Mouse (Mus musculus): Measurements from ENCODE around the gene Nepro. TPM values are rescaled to one million over a fixed set of nuclear protein-coding genes. Genes with fewer than 3 reads are reported as not detected.
A peak's percentile ranks its signal among the peaks of the same experiment; 100 is the strongest.

Nepro gene
- polyA plus RNA-seq, 1 experiment from 2014 or later, result 11.9 TPM

DNA sequence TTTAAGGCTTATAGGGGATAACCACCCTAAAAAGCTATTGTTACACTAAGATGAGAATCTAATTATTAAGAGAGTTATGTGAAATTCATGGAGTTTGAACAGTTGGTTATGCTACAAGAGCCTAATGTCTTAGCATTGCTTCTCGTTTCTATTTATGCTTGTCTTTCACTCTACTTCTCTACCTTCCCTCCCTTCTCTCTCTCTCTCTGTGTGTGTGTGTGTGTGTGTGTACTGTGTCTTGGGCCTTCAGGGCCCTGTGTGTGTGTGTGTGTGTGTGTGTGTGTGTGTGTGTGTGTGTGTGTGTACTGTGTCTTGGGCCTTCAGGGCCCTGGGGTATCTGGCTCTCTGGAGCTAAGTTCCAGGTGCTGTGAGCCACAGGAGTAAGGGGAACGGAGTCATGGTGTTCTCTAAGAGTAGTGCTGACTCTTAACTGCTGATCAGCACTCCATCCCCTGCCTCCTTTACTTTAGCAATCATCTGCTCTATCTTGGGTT is 6.9 kb upstream of the Nepro start:
- Histone ChIP-seq H3K27me3 (ENCODE audit: control insufficient read depth, insufficient read depth, low read length) (no peaks in the 10 kb centered on the region), H3K4me3 (ENCODE audit: low read depth, low read length) (no peak overlapping the region), H3K9me3 (ENCODE audit: control insufficient read depth, low read length) (no peaks in the 10 kb centered on the region), H3K4me1 (ENCODE audit: control insufficient read depth, insufficient read depth, low read length) (no peaks in the 10 kb centered on the region), H3K9ac (ENCODE audit: low read length) (no peak overlapping the region), H3K27ac (replicated peaks; ENCODE audit: low read depth, low read length) (no peak overlapping the region), H3K4me2 (ENCODE audit: low read depth, severe bottlenecking) (no peak overlapping the region), H3K36me3 (ENCODE audit: control insufficient read depth, insufficient read depth, low read length) (no peaks in the 10 kb centered on the region)
- ATAC-seq (ENCODE audit: insufficient number of reproducible peaks, low FRiP score, low TSS enrichment, low read depth) (no peak; the same call in 1 of the 2 replicates), DNase-seq (ENCODE audit: low spot score) (no peak)
- 80% methylated on average over 2 of the region's 2 CpGs for WGBS

DNA sequence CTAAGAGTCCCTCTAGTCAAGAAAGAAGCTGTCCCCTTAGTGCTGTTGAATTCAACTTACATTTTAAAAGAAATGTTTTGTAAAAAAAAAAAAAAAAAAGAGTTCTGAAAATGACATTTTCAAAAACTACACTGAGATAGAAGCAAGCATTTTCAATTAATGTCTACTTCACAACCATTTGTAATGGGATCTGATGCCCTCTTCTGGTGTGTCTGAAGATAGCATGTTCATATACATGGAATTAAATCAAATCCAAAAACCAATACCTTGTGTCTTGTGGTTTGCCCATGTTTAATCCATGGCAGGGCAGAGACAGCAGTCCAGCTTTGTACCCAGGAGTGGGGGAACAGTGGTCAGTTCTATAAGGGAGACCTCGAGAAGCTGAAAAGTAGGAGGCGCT is 6.3 kb upstream of the Nepro start:
- no peak overlapping the region for H3K27ac ChIP-seq (replicated peaks; ENCODE audit: low read depth, low read length)
- H3K4me2 ChIP-seq (ENCODE audit: low read depth, severe bottlenecking), result no peak overlapping the region
- H3K4me1 ChIP-seq (ENCODE audit: control insufficient read depth, insufficient read depth, low read length), result no peaks in the 10 kb centered on the region
- no peak overlapping the region for H3K9ac ChIP-seq (ENCODE audit: low read length)
- no peaks in the 10 kb centered on the region for H3K9me3 ChIP-seq (ENCODE audit: control insufficient read depth, low read length)
- ATAC-seq (ENCODE audit: insufficient number of reproducible peaks, low FRiP score, low TSS enrichment, low read depth) (no peak), DNase-seq (ENCODE audit: low spot score) (no peak)
- H3K4me3 ChIP-seq (ENCODE audit: low read depth, low read length), result no peak overlapping the region
- WGBS, result 85% methylated on average over 2 of the region's 2 CpGs
- H3K36me3 ChIP-seq (ENCODE audit: control insufficient read depth, insufficient read depth, low read length), result no peaks in the 10 kb centered on the region
- no peaks in the 10 kb centered on the region for H3K27me3 ChIP-seq (ENCODE audit: control insufficient read depth, insufficient read depth, low read length)

DNA sequence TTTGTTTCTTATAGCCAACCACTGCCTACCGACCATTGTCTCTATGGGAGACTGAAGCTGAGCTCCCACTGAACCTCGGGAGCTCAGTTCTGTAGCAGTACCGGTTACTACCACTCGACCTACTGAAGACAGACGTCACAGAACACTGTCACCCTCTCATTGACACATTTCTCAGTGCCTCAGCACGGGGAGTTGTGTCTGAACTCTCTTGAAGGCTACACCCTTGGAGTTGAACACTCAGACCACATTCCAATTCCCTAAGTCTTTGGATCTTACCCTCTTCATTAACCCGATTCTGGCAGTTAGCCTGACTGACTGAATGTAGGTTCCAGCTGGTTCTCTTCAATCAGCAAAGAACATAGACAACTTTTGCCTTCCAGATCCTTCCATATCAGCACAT is 4.8 kb upstream of the Nepro start:
- no peak overlapping the region for H3K4me2 ChIP-seq (ENCODE audit: low read depth, severe bottlenecking)
- H3K4me1 ChIP-seq (ENCODE audit: control insufficient read depth, insufficient read depth, low read length), result no peaks in the 10 kb centered on the region
- no peak overlapping the region for H3K4me3 ChIP-seq (ENCODE audit: low read depth, low read length)
- H3K36me3 ChIP-seq (ENCODE audit: control insufficient read depth, insufficient read depth, low read length), result no peaks in the 10 kb centered on the region
- WGBS, result 84% methylated on average over 7 of the region's 7 CpGs
- DNase-seq (ENCODE audit: low spot score) (no peak), ATAC-seq (ENCODE audit: insufficient number of reproducible peaks, low FRiP score, low TSS enrichment, low read depth) (no peak)
- no peak overlapping the region for H3K9ac ChIP-seq (ENCODE audit: low read length)
- no peaks in the 10 kb centered on the region for H3K27me3 ChIP-seq (ENCODE audit: control insufficient read depth, insufficient read depth, low read length)
- H3K27ac ChIP-seq (replicated peaks; ENCODE audit: low read depth, low read length), result no peak overlapping the region
- no peaks in the 10 kb centered on the region for H3K9me3 ChIP-seq (ENCODE audit: control insufficient read depth, low read length)

DNA sequence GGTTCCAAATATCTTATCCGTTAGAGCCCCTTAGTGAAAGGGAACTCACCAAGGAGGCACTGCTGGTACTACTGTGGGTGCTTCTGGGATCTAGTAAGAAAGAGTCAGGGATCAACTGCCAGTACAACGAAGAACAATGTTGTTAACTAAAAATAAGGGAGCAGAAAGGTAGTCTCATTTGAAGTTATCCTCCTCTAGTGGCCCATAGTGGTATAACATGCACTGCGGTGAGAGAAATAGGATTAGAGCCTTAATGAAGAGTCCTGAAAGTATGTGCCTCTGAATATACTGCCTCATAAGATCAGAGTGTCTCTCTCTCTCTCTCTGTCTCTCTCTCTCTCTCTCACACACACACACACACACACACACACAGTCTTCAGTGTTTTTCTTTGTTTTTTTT is 3.6 kb upstream of the Nepro start:
- DNase-seq (ENCODE audit: low spot score), result no peak

DNA sequence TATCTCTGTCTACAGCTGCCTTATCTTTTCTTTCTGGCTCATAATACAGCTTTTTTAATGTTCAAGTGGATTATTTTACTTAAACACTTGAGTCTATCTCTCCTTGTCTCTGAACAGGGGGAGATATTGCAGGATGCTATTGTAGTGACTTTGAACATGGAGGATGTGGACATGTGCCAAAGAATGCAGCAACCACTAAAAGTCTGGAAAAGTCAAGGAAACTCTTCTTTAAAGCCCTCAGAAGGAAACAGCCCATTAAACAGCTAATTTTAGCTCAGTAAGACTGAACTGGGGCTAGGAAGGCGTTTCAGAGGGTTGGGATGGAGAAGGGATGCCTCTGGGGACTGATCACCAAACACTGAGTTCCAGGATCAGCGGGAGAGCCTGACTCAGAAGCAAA is 1.4 kb upstream of the Nepro start:
- Histone ChIP-seq H3K27me3 (ENCODE audit: control insufficient read depth, insufficient read depth, low read length) (no peaks in the 10 kb centered on the region), H3K9ac (ENCODE audit: low read length) (no peak overlapping the region), H3K4me2 (ENCODE audit: low read depth, severe bottlenecking) (no peak overlapping the region), H3K4me1 (ENCODE audit: control insufficient read depth, insufficient read depth, low read length) (0 out of 2 replicates have a peak, but pooled peaks cover 4% of the 10 kb centered on the region), H3K27ac (replicated peaks; ENCODE audit: low read depth, low read length) (no peak overlapping the region), H3K36me3 (ENCODE audit: control insufficient read depth, insufficient read depth, low read length) (no peaks in the 10 kb centered on the region), H3K9me3 (ENCODE audit: control insufficient read depth, low read length) (no peaks in the 10 kb centered on the region), H3K4me3 (ENCODE audit: low read depth, low read length) (no peak overlapping the region)
- no peak for DNase-seq (ENCODE audit: low spot score)
- ATAC-seq (ENCODE audit: insufficient number of reproducible peaks, low FRiP score, low TSS enrichment, low read depth), result no peak
- WGBS, result 82% methylated on average over 2 of the region's 2 CpGs

More for the DNA sequence above, 3.6 kb upstream of the Nepro start:
- Histone ChIP-seq H3K36me3 (ENCODE audit: control insufficient read depth, insufficient read depth, low read length) (no peaks in the 10 kb centered on the region), H3K9ac (ENCODE audit: low read length) (no peak overlapping the region), H3K4me3 (ENCODE audit: low read depth, low read length) (no peak overlapping the region), H3K4me2 (ENCODE audit: low read depth, severe bottlenecking) (no peak overlapping the region), H3K4me1 (ENCODE audit: control insufficient read depth, insufficient read depth, low read length) (0 out of 2 replicates have a peak, but pooled peaks cover 4% of the 10 kb centered on the region), H3K27me3 (ENCODE audit: control insufficient read depth, insufficient read depth, low read length) (no peaks in the 10 kb centered on the region), H3K9me3 (ENCODE audit: control insufficient read depth, low read length) (no peaks in the 10 kb centered on the region), H3K27ac (replicated peaks; ENCODE audit: low read depth, low read length) (no peak overlapping the region)
- WGBS, result 80% methylated on average over 3 of the region's 3 CpGs
- ATAC-seq (ENCODE audit: insufficient number of reproducible peaks, low FRiP score, low TSS enrichment, low read depth), result no peak

DNA sequence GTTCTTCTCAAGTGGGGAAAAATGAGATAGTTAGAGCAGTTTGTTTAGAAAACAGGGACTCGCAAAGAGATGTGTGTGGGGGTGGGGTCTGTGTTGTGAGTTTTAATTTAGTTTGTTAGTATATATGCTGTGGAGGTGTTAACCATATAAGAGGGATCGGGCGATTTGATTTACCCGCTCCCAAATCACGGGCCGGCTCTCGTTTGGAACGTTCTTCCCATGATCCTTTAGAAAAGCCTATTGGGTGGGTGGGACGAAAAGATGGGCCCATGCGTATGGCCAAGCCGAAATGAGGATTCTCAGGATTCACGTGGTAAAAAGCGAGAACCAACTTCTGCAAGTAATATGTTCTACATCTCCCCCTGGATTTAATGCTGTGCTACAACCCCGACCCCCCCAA is 746 bp downstream of the Nepro start:
- ATAC-seq (ENCODE audit: insufficient number of reproducible peaks, low FRiP score, low TSS enrichment, low read depth) (peak; percentile 22; the same call in 1 of the 2 replicates), DNase-seq (ENCODE audit: low spot score) (peak; percentile 75)
- no peaks in the 10 kb centered on the region for H3K27me3 ChIP-seq (ENCODE audit: control insufficient read depth, insufficient read depth, low read length)
- H3K4me1 ChIP-seq (ENCODE audit: control insufficient read depth, insufficient read depth, low read length), result 0 out of 2 replicates have a peak, but pooled peaks cover 4% of the 10 kb centered on the region
- WGBS, result under 1% methylated on average over 14 of the region's 14 CpGs
- peaks cover 2% of the 10 kb centered on the region; the same call in 1 of the 2 replicates for H3K36me3 ChIP-seq (ENCODE audit: control insufficient read depth, insufficient read depth, low read length)
- peak overlapping the region; percentile 73 for H3K27ac ChIP-seq (replicated peaks; ENCODE audit: low read depth, low read length)
- no peaks in the 10 kb centered on the region for H3K9me3 ChIP-seq (ENCODE audit: control insufficient read depth, low read length)
- peak overlapping the region; percentile 81 for H3K4me3 ChIP-seq (ENCODE audit: low read depth, low read length)
- H3K4me2 ChIP-seq (ENCODE audit: low read depth, severe bottlenecking), result peak overlapping the region; percentile 78
- peak overlapping the region; percentile 92 for H3K9ac ChIP-seq (ENCODE audit: low read length)

DNA sequence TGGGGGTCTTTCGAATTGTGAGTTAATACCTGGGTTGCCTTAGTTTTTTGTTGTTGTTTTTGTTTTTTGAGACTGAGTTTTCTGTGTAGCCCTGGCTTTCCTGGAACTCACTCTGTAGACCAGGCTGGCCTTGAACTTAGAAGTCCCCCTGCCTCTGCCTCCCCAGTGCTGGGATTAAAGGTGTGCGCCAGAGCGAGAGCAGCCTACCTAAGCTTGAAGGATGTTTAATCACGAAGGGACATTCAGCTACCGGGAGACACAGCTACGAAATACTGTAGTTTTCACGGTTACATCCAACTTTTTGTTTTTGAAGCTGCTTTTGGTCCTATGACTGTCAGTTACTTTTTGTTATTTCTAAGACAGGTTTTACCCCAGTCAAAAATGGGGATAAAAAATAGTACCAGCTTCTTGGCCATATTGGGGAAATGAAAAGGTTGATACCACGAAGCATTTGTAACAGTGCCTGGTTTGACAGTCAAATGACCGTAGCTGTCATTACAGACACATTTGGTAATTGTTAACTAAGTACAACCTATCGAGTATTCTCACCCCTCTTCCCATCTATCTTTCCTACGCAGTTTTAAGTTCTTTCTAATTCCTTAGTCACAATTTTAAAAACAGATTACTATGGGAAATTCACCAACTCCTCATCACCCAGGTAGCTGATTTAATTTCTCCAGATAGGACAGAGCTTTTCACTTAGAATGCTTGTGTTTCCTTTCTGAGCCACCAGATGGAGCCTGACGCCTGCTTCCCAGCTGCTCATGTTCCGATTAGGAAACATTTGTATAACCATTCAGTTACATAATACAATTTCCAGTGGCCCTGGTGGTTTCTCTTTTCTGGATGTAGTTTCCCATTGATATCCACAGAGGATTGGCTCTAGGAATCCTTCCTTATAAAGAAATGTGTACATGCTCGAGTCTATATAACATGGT is 1.5 kb downstream of the Nepro start:
- Histone ChIP-seq H3K27me3 (ENCODE audit: control insufficient read depth, insufficient read depth, low read length) (no peaks in the 10 kb centered on the region), H3K9ac (ENCODE audit: low read length) (peak overlapping the region; percentile 92; the same call in 1 of the 2 replicates), H3K4me3 (ENCODE audit: low read depth, low read length) (peak overlapping the region; percentile 81), H3K36me3 (ENCODE audit: control insufficient read depth, insufficient read depth, low read length) (peaks cover 2% of the 10 kb centered on the region; the same call in 1 of the 2 replicates), H3K4me2 (ENCODE audit: low read depth, severe bottlenecking) (peak overlapping the region; percentile 78), H3K9me3 (ENCODE audit: control insufficient read depth, low read length) (no peaks in the 10 kb centered on the region), H3K27ac (replicated peaks; ENCODE audit: low read depth, low read length) (no peak overlapping the region), H3K4me1 (ENCODE audit: control insufficient read depth, insufficient read depth, low read length) (0 out of 2 replicates have a peak, but pooled peaks cover 4% of the 10 kb centered on the region)
- 47% methylated on average over 14 of the region's 14 CpGs for WGBS
- DNase-seq (ENCODE audit: low spot score), result peak; percentile 72
- ATAC-seq (ENCODE audit: insufficient number of reproducible peaks, low FRiP score, low TSS enrichment, low read depth), result no peak

DNA sequence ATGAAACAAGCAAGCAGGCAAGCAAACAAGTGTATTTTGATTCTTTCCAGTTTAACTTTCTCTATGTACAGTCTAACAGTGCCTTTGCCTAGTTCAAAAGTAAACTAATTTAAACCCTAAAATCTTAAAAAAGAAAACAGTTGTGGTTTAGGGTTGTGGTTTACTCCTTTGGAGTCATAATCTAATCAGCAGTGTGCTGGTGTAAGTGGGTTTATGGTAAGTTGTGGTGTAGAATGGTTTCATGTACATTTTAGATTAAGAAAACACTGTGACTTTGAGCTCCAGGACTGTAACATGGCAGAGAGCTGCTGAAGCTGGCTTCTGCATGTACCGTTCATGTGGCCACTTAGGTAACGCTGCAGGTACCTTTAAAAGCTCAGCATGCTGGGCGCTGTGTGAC is 3.4 kb downstream of the Nepro start:
- Histone ChIP-seq H3K9me3 (ENCODE audit: control insufficient read depth, low read length) (no peaks in the 10 kb centered on the region), H3K9ac (ENCODE audit: low read length) (no peak overlapping the region), H3K4me3 (ENCODE audit: low read depth, low read length) (no peak overlapping the region), H3K4me1 (ENCODE audit: control insufficient read depth, insufficient read depth, low read length) (0 out of 2 replicates have a peak, but pooled peaks cover 4% of the 10 kb centered on the region), H3K36me3 (ENCODE audit: control insufficient read depth, insufficient read depth, low read length) (peaks cover 11% of the 10 kb centered on the region; the same call in 1 of the 2 replicates), H3K27me3 (ENCODE audit: control insufficient read depth, insufficient read depth, low read length) (no peaks in the 10 kb centered on the region), H3K27ac (replicated peaks; ENCODE audit: low read depth, low read length) (no peak overlapping the region), H3K4me2 (ENCODE audit: low read depth, severe bottlenecking) (no peak overlapping the region)
- DNase-seq (ENCODE audit: low spot score), result no peak
- no peak for ATAC-seq (ENCODE audit: insufficient number of reproducible peaks, low FRiP score, low TSS enrichment, low read depth)
- 96% methylated on average over 3 of the region's 3 CpGs for WGBS

All from limb, embryonic 11.5 days (tissue).